Mouse (Mus musculus) urinary bladder, postnatal 14 days (tissue): ENCODE data around the gene Dennd1a.

Experiments used
- DNase-seq: peaks from one replicate; pipeline ENCODE4 v3.0.0; 2021; ENCODE audit warnings: low spot score

The Dennd1a gene

DNA sequence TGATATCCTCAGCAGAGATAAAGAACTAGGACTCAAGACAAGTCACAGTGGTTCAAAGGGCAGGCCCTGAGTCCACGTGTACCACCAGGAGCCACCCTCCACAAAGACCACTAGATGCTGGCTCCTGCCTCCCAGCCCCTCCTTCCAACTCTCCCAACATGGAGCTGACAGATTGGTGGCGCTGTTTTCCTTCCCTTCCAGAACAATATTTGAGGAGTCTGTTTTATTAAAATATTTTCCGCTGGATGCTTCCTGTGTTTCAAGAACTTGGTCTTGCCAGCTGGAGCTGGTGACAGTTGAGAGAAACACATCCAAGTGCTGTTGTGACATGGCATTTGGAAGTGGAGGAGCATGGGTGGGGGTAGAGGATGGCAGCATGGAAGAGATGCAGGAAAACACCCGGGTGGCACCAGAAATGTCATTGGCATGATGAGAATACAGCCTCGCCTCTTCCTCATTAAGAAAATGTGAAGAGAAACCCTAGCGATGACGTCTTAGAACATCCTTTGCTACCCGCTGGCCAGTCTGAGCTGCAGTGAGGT, 472.3 kb downstream of the Dennd1a start:
- DNase-seq: no peak

DNA sequence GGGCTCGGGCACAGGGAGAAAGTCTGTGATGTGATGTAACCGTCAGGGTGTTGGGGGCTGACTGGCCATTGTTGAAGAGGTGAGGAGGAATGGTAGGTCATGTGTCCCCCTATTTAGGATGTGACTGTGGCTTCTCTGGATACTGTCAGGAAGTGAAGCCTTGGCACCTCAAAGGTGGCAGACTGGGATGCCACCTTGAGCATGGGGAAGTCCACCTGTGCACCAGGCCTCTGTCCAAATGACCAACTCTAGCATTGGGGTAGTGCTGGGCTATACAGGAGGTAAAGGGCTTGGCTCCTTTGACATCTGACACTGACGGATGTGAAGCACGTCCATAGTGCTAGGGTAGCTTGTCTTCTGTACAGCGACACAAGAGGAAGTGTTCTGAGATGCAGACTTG, 474.8 kb downstream of the Dennd1a start:
- no peak for DNase-seq

DNA sequence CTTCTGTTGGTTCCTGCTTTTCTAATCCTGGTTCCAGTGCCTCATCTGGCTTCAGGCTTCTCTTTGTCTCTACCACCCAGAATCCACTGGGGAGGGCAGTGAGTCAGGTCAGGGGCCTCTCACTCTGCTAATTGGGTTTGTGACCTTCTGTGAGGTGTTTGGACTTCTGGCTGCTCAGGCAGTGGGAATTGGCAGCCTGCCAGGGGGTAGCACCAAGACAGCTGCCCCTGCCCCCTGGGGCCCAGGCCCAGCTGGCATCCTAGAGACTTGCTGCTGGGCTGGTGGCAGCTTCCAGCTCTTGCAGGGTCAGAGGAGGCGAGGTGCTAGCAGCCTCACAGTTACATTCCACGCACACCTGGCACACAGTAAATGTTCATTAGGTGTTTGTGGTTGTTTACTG, 475.5 kb downstream of the Dennd1a start:
- no peak for DNase-seq

DNA sequence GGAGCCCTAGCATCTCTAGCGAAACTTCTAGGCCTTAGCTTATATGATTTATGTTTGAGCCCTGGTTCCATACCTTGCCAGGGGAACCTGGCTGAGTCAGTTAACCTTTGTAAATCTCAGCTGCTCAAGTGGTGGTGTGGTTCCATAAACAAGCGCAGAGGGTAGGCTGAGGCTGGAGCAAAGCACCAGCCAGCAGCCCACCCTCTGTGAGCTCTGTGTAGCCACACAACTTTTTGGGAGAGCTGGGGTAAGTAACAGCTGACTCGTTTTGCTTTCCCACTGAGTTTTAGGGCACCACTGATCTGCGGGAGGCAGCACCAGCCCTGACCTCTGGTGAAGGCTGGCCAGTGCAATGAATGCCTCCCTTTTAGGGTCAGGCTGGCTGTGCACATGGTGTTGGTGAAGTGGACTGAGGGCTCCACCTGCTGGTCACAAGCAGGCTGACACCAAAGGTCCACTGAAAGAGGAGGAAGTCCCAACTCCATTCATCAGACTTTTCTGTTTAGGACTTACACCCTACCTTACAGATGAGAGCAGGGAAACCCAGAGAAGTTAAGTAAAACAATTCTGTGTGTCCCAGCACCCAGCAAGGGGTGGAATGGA, 484.5 kb downstream of the Dennd1a start:
- peak; percentile 66 for DNase-seq

DNA sequence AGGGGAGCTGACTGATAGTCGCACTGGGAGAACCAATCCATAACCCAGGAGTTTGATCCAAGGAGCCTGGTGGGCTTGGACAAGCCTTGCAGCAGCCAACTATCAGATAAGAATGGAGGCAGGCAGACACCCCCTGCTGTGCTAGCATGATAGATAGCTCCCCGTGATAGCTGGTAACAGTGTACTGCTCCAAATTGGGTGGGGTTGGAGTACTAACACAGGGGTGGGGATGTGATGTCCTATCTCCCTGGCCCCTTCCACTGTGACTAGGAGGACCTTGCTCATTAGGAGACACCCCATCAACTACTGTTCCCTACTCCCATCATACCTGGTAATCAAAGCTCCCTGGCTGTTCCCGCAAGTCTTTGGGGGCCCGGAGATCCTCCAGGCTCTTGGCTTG, 485.5 kb downstream of the Dennd1a start:
- DNase-seq: no peak

DNA sequence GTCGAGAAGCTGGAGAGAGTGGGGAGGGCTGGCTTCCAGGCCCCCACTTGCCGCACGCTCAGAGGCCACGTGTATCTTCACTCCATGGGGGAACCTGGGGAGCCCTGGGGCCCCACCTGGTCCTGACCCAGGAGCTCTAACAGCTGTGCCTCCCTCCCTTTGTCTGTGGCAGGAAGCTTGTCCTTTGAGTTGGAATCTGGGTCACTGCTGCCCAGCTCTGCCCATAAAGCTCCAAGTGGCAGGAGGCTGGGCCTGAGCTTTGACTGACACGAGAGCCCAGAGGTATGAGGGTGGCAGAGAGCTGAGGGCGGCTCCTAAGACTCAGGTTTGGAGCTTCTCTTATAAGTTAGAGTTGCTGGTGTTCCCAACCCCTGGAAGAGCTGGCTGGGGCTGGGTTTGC, 488.1 kb downstream of the Dennd1a start:
- no peak for DNase-seq

DNA sequence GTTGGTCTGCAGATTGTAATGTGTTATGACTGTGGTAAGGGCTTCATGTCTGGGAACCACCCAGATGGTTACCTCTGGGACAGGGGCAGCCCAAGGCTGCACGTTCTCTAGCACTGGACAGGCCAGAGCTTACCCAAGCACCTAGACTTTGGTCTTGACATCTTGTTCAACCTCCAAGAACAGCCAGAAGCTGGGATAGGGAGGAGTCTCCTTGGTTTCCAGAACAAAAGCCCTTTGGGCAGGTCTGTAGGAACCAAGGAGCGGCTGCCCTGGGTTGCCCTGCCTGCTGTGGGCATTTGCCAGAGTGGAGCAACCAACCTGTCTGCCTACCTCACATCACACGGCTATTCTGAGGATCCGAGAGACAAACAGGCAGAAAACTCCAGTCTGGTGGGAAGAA, 490.1 kb downstream of the Dennd1a start:
- DNase-seq: no peak

DNA sequence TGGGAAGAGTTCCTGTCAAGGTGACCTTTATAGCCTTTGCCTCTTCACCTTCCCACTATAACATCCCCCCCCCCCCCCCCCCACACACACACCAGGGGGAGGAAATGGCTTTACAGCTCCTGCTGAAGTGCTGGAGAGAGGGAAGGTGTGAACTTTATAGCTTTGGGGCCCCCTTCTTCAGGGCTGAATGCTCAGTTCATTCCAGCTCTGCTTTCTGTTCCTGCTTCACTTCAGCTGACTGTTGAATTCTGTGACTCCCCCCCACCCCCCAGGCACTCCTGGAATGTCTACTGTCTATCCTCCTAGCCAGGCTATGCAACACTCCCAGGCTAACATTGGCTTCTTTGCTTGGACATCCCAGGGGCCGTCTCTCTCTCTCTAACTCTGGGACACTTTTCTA, 491.2 kb downstream of the Dennd1a start:
- no peak for DNase-seq

DNA sequence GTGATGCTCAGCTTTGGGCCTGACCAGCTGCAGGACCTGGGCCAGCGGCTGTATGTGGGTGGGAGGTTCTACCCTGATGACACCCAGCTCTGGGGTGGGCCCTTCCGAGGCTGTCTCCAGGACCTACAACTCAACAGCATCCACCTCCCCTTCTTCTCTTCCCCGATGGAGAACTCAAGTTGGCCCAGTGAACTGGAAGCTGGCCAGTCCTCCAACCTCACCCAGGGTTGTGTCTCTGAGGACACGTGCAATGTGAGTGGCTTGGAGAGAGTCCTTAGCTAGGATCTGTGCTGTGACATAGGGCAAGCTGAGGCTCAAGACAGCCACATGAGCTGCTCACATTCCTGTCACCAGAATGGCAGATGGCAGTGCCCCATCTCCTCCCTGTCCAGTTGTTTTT, 495.9 kb downstream of the Dennd1a start:
- DNase-seq: no peak

DNA sequence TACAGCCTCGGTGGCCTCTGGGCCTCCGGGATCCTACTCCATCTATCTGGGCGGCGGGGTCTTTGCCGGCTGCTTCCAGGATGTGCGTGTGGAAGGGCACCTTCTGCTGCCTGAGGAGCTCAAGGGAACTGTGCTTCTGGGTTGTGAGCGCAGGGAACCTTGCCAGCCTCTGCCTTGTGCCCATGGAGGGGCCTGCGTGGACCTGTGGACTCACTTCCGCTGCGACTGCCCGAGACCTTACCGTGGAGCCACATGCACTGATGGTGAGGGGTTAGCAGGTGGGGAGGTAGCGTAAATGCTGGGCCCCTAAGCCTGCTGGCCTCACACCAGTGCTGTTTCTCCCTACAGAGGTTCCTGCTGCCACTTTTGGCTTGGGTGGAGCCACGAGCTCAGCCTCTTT, 496.5 kb downstream of the Dennd1a start:
- no peak for DNase-seq

DNA sequence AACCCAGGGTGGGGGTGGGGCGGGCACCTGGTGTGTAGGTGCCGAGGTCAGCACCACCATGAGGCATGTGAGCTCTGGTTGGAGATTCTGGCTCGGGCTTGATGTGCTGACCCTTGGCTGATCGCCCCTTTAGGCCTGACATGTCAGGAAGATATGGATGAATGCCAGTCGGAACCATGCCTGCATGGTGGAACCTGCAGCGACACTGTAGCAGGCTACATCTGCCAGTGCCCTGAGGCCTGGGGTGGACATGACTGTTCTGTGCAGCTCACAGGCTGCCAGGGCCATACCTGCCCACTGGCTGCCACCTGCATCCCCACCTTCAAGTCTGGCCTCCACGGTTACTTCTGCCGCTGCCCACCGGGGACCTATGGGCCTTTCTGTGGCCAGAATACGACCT, 497.2 kb downstream of the Dennd1a start:
- DNase-seq: no peak

DNA sequence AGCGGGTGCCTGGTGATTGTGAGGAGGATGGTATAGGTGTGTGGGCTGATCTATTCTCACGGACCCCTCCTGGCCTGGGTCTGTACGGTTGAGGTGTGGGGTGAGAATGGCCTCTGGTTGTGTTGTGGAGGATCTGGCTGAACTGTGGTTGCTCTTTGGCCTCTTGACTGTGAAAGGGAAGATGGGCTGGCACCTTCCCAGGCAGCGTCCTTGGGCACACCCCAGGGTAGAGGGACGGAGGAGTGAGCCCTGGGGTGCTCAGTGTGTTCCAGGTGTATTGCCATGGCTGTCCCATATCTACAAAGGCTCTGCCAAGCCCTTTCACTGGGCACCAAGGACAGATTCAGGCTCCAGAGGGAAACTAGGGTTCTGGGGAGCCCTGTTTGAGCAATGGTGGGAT, 498.2 kb downstream of the Dennd1a start:
- no peak for DNase-seq

DNA sequence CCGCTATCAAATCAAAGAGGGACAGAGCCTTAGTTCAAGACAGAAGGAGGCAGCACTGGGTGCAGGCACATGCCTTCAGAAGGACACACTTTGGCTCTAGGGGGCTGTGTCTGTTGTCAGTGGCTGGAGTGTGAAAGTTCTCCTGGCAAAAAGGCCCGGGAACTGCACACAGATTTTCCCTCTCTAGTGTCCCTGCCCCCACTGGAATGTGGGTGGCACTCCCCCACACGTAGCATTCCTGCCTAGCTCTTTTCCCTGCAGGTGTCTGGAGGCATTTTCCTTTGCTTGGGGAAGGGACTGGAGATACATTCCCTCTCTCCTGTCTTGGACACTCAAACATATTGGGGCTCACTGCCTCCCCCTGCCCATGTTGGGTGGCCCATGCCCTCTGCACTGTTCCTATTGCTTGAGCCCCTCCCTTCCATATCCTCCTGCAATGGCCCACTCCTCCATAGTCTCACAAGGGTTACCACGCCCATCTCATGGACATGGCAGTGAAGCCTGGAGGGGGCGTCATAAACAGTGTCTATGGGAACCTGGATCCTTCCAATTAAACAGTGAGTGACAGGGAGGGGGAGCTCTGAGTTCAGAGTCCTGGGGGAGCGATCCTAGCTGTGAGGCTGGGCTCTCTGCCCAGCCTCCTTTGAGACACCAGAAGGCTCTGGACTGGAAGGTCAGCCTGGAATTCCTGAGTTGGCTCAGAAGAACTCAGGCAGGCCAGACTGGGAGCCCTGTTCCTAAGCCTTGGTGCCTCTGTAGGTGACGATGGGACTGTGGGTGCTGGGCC, 498.8 kb downstream of the Dennd1a start:
- DNase-seq: no peak

DNA sequence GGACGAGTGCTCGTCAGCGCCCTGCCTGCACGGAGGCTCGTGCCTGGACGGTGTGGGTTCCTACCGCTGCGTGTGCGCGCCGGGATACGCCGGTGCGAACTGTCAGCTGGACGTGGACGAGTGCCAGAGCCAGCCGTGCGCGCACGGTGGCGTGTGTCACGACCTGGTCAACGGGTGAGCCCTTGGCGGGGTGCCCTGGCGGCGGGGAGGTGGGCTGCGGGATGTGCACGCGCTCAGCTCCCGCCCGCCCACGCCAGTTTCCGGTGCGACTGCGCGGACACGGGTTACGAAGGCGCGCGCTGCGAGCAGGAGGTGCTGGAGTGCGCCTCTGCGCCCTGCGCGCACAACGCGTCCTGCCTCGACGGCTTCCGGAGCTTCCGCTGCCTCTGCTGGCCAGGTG, 500.7 kb downstream of the Dennd1a start:
- DNase-seq: no peak

DNA sequence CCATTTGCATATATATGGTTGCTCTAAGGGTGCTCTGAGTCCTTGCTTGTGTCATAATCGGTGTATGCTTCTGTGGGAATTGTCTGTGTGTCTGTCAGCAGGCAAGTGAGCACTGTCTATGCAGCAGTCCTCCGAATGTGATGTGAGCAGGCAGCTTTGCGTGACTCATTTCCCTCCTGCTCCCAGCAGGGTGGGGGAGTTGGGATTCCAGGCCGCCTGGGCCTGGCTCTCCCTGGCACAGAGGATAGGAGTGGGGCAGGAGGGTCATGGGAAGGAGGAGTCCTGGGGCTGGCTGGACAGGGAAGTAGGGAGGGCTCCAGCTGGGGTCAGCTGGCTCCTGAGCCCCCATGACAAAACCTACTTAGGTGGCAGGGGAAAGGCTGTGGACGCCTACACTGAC, 502.7 kb downstream of the Dennd1a start:
- DNase-seq: no peak

DNA sequence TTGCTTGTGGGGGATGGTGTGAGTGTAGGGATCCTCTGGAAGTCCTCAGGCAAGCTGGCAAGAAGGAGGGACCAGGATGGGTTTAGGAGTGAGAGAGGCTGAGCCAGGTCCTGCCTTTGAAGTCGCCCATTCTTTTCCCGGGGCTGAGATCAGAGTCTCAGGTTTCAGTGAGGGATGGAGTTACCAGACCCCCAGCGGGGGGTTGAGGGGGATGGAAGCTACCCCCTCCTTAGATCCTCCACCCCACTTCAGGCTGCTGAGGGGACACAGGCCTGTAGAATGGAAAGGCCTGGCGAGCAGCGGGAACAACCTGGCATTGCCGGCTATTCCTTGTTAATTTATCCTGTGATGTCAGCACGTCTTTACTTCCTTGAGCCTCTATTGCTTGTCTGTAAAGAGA, 505.2 kb downstream of the Dennd1a start:
- DNase-seq: no peak

DNA sequence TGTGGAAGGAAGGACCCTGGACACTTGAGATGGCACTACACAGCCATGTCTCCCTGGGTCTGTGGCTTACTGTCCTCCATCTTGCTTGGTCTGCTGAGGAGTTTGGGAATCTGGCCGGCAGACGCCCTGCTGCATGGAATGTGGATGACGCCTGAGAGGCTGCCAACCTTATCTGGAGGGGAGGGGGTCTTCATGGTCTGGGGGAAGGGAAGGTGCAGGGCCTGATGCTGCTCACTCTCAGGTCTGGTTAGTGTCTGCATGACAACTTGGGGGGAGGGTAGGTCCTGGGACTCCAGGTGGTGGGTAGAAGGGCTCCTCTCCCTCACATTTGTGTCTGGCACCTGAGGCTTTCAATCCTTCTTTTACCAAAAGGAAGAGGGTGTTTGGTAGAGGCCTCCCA, 505.8 kb downstream of the Dennd1a start:
- no peak for DNase-seq

DNA sequence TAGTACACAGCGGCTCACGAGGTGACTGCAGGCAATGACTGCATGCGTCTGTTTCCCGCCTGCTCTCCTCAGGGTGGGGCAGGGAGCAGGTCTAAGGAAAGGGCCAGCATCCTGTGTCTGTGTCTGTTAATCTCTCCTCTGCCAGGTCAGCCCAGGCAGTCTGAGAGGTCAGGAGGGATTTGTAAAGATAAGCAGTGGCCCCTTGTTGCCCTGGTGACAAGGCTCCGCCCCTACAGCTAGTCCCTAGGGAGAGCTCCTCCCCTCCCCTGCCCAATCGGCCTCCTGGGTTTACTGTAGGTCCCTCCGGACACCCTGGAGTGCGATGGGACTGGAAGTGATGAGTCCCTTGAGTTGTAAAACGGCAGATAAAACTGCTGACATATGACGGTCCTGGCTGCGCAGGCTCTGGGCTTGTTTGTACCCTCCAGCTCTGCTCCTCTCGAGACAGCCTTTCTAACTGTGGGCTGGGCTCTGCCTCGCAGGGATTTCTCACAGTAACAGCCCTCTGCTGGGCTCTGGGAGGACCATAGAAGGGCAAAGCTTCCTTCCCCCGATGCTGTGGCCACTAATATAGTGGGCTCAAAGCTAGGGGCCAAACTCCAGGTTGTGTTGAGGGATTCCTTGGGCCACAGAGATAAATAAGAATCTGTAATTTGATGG, 506.8 kb downstream of the Dennd1a start:
- DNase-seq: peak; percentile 59

DNA sequence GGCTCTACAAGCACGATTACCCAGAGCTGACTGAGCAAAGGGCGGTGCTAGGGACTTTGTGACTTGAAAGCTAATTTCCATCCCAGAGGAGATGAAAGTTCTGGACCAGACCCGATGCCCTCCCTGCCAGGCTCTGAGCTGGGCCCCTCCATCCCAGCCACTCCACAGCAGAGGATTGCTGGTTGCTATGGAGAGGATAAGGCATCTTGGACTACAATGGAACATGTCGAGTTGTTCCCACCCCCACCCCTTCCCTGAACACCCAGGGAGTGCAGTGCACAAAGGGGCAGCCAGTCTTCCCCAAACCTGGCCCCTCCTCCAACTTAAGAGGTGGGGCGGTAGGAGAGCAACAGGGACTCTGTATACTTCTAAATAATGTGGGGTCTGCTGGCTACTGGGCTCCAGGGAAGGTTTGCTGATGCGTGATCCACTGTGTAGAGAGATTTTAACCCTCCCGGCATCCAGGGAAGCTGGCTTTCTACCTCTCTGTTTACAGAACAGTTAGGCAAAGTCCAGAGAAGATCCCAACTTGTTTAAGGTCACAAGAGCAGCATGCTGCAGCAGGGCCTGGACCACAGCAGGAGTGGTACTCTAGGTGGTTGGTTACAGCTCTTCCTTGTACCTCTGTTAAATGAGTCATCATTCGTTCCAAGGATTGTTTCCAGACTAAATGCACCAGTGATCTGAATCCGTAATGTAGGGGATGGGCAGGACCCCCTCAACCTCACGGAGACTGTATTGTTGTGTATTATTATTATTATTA, 509.1 kb downstream of the Dennd1a start:
- DNase-seq: no peak

DNA sequence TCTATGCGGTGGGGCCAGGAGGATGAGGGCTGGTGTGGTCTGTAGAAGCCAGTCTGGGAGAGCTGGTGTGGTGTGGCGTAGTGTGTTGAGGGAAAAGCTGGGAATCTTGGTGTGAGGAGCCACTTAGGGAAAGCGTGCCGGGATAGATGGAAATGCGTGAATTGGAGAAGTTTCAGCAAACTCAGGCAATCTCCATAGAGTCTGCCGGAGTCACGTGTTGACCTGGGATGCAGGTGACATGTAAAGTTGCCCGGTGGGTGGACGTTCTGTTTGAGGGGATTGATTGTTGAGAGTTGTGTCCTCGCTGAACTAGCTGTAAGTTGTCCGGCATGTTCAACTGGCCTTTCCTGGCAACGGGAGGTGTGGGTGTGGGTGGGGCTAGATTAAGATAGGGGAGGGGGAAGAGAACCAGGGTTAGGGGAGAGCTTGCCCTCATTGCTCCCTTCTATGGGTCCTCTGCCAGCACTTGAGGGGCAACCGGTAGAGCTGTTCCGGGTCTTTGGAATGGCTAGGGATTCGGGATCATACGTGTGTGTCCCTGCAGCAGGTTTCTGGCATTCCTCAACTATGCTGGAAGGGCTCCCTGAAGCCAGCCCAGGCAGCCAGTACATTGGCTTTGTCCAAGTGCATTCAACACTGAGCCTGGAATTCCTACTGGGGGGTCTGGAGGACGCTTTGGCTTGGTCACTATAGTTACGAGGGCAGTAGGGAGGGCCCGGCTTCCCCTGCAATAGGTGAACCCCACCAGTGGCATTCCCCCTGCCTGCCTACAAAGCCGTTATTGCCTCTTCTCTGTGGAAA, 510.4 kb downstream of the Dennd1a start:
- DNase-seq: no peak

DNA sequence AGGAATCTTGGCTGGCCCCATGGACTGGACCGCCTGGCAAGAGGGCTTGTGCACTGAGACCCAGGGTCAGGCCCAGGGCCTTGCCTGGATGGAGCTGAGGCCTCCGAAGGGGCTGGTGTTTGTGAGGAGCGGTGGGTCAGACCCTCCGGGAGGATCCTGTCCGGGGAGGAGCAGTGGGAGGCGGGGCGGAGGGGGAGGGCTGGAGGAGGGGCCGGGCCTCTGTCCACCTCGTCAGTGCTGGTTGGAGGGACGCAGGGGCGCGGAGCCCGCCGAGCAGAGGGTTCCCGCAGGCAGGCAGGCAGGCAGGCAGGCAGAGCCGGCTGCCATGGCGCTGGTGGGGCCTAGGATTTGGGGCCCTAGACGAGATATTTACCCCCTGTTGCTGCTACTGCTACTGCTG, 511.2 kb downstream of the Dennd1a start, which contains the start of gene Crb2:
Gene Crb2 (plus strand): TSS at position 234 of the 400 bp plus-strand sequence.
- no peak for DNase-seq

DNA sequence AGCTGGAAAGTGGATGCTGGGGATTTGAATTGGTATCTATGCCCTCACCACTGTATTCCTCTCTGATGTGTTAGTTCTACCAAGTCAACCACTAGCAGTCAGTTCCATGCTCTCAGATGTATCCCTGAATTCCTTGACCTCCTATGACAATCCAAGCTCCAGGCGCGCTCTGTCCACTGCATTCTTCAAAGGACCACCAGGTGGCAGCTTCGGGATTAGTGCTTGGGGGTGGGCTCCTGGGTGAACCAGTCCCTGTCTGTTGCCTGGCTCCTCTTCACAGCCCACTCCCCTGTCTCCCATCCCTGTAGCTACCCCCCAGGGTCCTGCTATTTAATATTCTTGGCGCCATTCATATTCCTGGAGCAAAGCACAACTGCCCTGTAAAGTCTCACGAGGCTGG, 512.6 kb downstream of the Dennd1a start:
- DNase-seq: no peak
